Mouse (Mus musculus) megakaryocyte, embryonic 14.5 days (primary cell): ENCODE data around the gene Adat1. TPM values are rescaled to one million over a fixed set of nuclear protein-coding genes. Genes with fewer than 3 reads are reported as not detected.

Source experiments
- H3K27me3 ChIP-seq: replicated peaks from 2 replicates; pipeline ENCODE3; 2012; ENCODE audit warnings: inconsistent platforms
- H3K36me3 ChIP-seq: replicated peaks from 2 replicates; pipeline ENCODE3; 2012; ENCODE audit warnings: low read length, inconsistent platforms, mixed read lengths
- H3K4me1 ChIP-seq: 2 replicates; pipeline ENCODE4 v1.6.1; 2012; ENCODE audit warnings: inconsistent platforms
- H3K4me3 ChIP-seq: replicated peaks from 2 replicates; pipeline ENCODE3; 2012; ENCODE audit warnings: moderate library complexity, mild to moderate bottlenecking, inconsistent platforms
- H3K9me3 ChIP-seq: 2 replicates; pipeline ENCODE4 v1.6.1; 2012; ENCODE audit warnings: inconsistent platforms
- FLI1 ChIP-seq: IDR thresholded peaks from 2 replicates; pipeline ENCODE4 v1.6.1; 2012; ENCODE audit warnings: low read length, inconsistent platforms, mixed read lengths
- GATA1 ChIP-seq: IDR thresholded peaks from 3 replicates; pipeline ENCODE4 v1.6.1; 2012; ENCODE audit warnings: mixed read lengths, low read length, inconsistent platforms, borderline replicate concordance
- polyA plus RNA-seq: library from polyadenylated mRNA; stranded (reverse); fragments of >175 nt; gene quantifications from 2 replicates; pipeline ENCODE4 v1.2.3, GENCODE M21; 2012; ENCODE audit warnings: low replicate concordance; ENCODE audit not compliant: insufficient read depth

The Adat1 gene
- polyA plus RNA-seq, 1 experiment = 0.40 TPM

- Histone ChIP-seq H3K4me3 (no peak overlapping the region), H3K36me3 (peaks cover 82% of the 10 kb centered on the region), H3K9me3 (peaks cover 12% of the 10 kb centered on the region), H3K27me3 (peaks cover 2% of the 10 kb centered on the region), H3K4me1 (peaks cover 19% of the 10 kb centered on the region)
- TF ChIP-seq FLI1 (no peak), GATA1 (no peak)
Measured at GRCm38 (mm10) chr8:111975706-111976105, 16.4 kb downstream of the Adat1 start.

DNA sequence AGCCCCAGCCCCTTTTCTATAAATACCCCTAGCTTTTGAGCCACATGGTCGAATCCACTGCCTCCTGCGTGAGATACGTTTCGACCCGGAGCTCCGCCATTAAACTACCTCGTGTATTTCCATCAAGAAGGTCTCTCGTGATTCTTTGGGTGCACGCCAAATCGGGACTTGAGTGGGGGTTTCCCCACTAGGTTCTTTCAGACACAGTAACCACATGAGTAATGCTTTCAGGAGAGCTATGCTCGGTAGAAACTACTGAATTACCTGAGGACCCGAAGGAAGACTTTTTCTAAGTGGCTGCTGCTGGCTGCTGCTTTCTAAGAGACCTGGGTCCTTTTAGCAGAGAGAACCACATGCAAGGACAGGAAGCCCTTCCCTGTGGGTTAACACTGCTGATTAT, 18.0 kb downstream of the Adat1 start:
- Histone ChIP-seq H3K4me1 (peaks cover 19% of the 10 kb centered on the region), H3K36me3 (peaks cover 74% of the 10 kb centered on the region), H3K4me3 (no peak overlapping the region), H3K9me3 (peaks cover 12% of the 10 kb centered on the region), H3K27me3 (peaks cover 2% of the 10 kb centered on the region)
- TF ChIP-seq GATA1 (no peak), FLI1 (no peak)

GRCm38 (mm10) chr8:111968991-111969390, 23.1 kb downstream of the Adat1 start:
- Histone ChIP-seq H3K9me3 (peaks cover 9% of the 10 kb centered on the region), H3K4me3 (no peak overlapping the region), H3K36me3 (peaks cover 51% of the 10 kb centered on the region), H3K4me1 (peaks cover 24% of the 10 kb centered on the region), H3K27me3 (no peaks in the 10 kb centered on the region)
- TF ChIP-seq FLI1 = no peak

GRCm38 (mm10) chr8:111968541-111968940, 23.6 kb downstream of the Adat1 start:
- Histone ChIP-seq H3K27me3 (no peaks in the 10 kb centered on the region), H3K4me1 (peaks cover 26% of the 10 kb centered on the region), H3K9me3 (peaks cover 4% of the 10 kb centered on the region), H3K36me3 (peaks cover 53% of the 10 kb centered on the region), H3K4me3 (peak overlapping the region; percentile 44)
- TF ChIP-seq FLI1 (no peak), GATA1 (no peak)

DNA sequence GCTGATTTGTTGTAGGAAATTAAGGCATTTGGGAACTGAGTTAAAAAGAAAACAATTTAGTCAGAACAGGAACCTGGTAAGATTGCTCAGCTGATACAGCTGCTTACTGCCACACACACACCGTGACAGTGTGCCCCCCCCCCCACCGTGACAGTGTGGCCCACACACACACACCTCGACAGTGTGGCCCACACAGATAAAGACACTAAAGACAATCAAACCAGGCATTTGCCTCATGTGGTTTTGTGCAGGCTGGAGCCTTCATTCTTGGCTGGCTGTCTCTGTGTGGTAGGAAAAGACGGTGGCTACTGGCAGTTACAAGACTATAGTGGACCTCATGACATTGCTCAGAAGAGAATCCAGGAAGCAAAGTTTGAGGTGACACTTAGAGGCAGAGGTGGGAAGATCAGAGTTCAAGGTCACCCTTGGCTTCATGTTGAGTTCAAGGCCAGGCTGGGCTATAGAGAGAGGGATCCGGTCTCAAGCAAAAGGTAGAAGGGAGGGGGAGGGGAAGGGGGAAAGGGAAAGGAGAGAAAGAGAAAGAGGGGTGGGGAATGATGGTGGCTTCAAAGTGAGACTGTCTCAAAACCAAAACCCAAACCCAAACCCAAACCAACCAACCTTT, 24.7 kb downstream of the Adat1 start:
- Histone ChIP-seq H3K27me3 (no peaks in the 10 kb centered on the region), H3K36me3 (peaks cover 51% of the 10 kb centered on the region), H3K4me3 (no peak overlapping the region), H3K4me1 (peaks cover 38% of the 10 kb centered on the region), H3K9me3 (no peaks in the 10 kb centered on the region)
- no peak for TF ChIP-seq GATA1
- no peak for TF ChIP-seq FLI1

GRCm38 (mm10) chr8:111964849-111965561, 27.1 kb downstream of the Adat1 start:
- no peak for TF ChIP-seq GATA1
- TF ChIP-seq FLI1 = no peak
- Histone ChIP-seq H3K4me1 (peaks cover 56% of the 10 kb centered on the region), H3K36me3 (peaks cover 47% of the 10 kb centered on the region), H3K27me3 (no peaks in the 10 kb centered on the region), H3K4me3 (no peak overlapping the region), H3K9me3 (no peaks in the 10 kb centered on the region)

GRCm38 (mm10) chr8:111964351-111964750, 27.8 kb downstream of the Adat1 start:
- no peak overlapping the region for H3K4me3 ChIP-seq
- no peak for TF ChIP-seq GATA1
- TF ChIP-seq FLI1 = no peak
- no peaks in the 10 kb centered on the region for H3K9me3 ChIP-seq
- peaks cover 53% of the 10 kb centered on the region for H3K36me3 ChIP-seq
- H3K27me3 ChIP-seq = no peaks in the 10 kb centered on the region
- peaks cover 56% of the 10 kb centered on the region for H3K4me1 ChIP-seq

DNA sequence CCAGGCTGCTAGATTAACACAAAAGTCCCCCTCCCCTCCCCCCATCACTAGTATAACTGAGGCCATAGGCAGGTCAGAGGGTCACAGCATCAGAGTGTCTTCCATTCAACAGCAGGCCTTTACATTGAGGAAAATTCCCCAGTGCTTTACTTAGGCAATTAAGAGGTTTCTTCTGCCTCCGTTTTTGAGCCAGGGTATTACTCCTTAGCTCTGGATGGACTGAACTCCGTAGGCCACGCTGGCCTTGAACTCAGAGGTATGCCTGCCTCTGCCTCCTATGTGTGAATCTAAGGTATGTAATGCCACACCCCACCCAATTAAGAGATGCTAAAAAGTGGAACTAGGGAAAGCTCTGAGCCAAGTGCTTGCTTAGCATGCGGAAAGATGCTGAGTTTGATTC, 28.6 kb downstream of the Adat1 start:
- no peaks in the 10 kb centered on the region for H3K9me3 ChIP-seq
- no peak overlapping the region for H3K4me3 ChIP-seq
- H3K36me3 ChIP-seq = peaks cover 52% of the 10 kb centered on the region
- peaks cover 55% of the 10 kb centered on the region for H3K4me1 ChIP-seq
- TF ChIP-seq FLI1 (no peak), GATA1 (no peak)
- H3K27me3 ChIP-seq = no peaks in the 10 kb centered on the region

DNA sequence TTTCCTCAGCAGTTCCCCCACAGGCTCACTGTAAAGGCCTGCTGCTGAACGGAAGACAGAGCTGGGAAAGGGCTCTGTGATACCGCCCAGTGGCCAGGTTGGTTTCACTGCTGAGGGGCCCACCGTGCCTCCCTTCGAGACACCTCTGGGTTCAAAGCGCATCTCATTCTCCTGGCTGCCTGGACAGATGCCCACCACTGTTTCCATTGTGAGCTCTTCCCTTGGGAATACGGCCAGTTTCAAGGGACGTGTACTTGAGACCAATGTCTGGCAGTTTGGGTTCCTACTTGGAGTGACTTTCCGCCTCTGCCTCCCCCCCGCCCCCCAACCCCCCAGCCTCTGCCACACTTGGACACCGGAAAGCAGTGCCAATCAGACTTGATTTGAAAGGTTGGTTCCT, 29.0 kb downstream of the Adat1 start:
- Histone ChIP-seq H3K36me3 (peaks cover 52% of the 10 kb centered on the region), H3K4me3 (no peak overlapping the region), H3K9me3 (no peaks in the 10 kb centered on the region), H3K27me3 (no peaks in the 10 kb centered on the region), H3K4me1 (peaks cover 51% of the 10 kb centered on the region)
- no peak for TF ChIP-seq GATA1
- TF ChIP-seq FLI1 = no peak

DNA sequence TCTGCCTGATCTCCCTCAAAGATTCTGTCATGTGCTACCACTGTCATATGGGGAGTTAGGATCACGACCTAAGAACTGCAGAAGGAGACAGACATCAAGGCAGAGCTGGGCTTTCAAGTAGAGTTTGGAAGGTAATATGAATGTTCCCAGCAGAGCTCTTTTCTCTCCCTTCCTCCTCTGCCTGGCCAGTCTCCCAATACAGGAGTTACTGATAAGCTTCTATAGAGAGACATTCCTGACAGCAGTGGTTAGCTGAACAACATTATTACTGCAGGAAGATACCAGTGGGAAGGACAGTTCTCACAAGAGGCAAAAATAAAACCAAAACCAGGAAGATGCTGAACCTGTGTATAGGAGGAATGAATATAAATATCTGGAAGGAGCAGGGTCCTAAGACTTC, 29.5 kb downstream of the Adat1 start:
- Histone ChIP-seq H3K9me3 (no peaks in the 10 kb centered on the region), H3K36me3 (peaks cover 50% of the 10 kb centered on the region), H3K4me3 (no peak overlapping the region), H3K27me3 (no peaks in the 10 kb centered on the region), H3K4me1 (peaks cover 46% of the 10 kb centered on the region)
- TF ChIP-seq GATA1 (no peak), FLI1 (no peak)
